Mouse (Mus musculus) regulatory T cell (primary cell): ENCODE measurements around the gene Slc39a2.
"Not testable (repeated sequence)": the region's sequence is repeated elsewhere in the genome, so short reads cannot be mapped to it uniquely, and the experiment has no call there.

Source experiments
- in situ Hi-C: fragments of 300-600 bp; cut with MboI, MseI; formaldehyde crosslinking; loops from one replicate; pipeline ENCODE4 v1.15.1; 2025; ENCODE audit warnings: high pct_unique_total_duplicates

Slc39a2 gene

GRCm38 (mm10) chr14:51902806-51903710, 10.4 kb downstream of the Slc39a2 start:
- in situ Hi-C loops, result no loop called here

GRCm38 (mm10) chr14:51903782-51904181, 11.1 kb downstream of the Slc39a2 start:
- in situ Hi-C loops, result no loop called here

- in situ Hi-C loops, result loop anchor here (5.0 kb wide), 1 partner anchor 103 kb away; no protein-coding TSS in a partner anchor
Observed at GRCm38 (mm10) chr14:51904706-51905105, 12.0 kb downstream of the Slc39a2 start.

- in situ Hi-C loops, result loop anchor here (5.0 kb wide), 1 partner anchor 101 kb away; no protein-coding TSS in a partner anchor
Observed at GRCm38 (mm10) chr14:51906102-51906501, 13.4 kb downstream of the Slc39a2 start.

- in situ Hi-C loops, result no loop called here
Observed at GRCm38 (mm10) chr14:51911301-51911700, 18.6 kb downstream of the Slc39a2 start.

GRCm38 (mm10) chr14:51912391-51913061, 19.8 kb downstream of the Slc39a2 start:
- in situ Hi-C loops, result no loop called here

- in situ Hi-C loops, result no loop called here
Observed at GRCm38 (mm10) chr14:51913062-51913959, 20.6 kb downstream of the Slc39a2 start.

GRCm38 (mm10) chr14:51913960-51914762, 21.5 kb downstream of the Slc39a2 start, which contains the start of gene Ndrg2:
TSS of gene Ndrg2 (minus strand) at chr14:51914158.
- in situ Hi-C loops, result no loop called here

GRCm38 (mm10) chr14:51915030-51915429, 22.3 kb downstream of the Slc39a2 start:
- in situ Hi-C loops, result no loop called here

- in situ Hi-C loops, result no loop called here
Observed at GRCm38 (mm10) chr14:51916539-51916938, 23.9 kb downstream of the Slc39a2 start.

- in situ Hi-C loops, result no loop called here
Observed at GRCm38 (mm10) chr14:51918125-51918524, 25.4 kb downstream of the Slc39a2 start, which contains the start of gene Tppp2. TSS of gene Tppp2 (plus strand) at chr14:51918425.

GRCm38 (mm10) chr14:51918966-51919365, 26.3 kb downstream of the Slc39a2 start:
- in situ Hi-C loops, result no loop called here

GRCm38 (mm10) chr14:51921759-51922570, 29.3 kb downstream of the Slc39a2 start:
- in situ Hi-C loops, result loop anchor here (5.0 kb wide), 1 partner anchor 70 kb away; no protein-coding TSS in a partner anchor

- in situ Hi-C loops, result loop anchor here (5.0 kb wide), 1 partner anchor 70 kb away; no protein-coding TSS in a partner anchor
Observed at GRCm38 (mm10) chr14:51922571-51922865, 29.8 kb downstream of the Slc39a2 start, which contains the start of gene Rnase13. TSS of gene Rnase13 (minus strand) at chr14:51922773.

GRCm38 (mm10) chr14:51922910-51923309, 30.2 kb downstream of the Slc39a2 start:
- in situ Hi-C loops, result loop anchor here (5.0 kb wide), 1 partner anchor 69 kb away; no protein-coding TSS in a partner anchor

- in situ Hi-C loops, result loop anchor here (5.0 kb wide), 1 partner anchor 69 kb away; no protein-coding TSS in a partner anchor
Observed at GRCm38 (mm10) chr14:51923492-51923891, 30.8 kb downstream of the Slc39a2 start.

GRCm38 (mm10) chr14:51926930-51927329, 34.2 kb downstream of the Slc39a2 start:
- in situ Hi-C loops, result not testable (repeated sequence)

- in situ Hi-C loops, result no loop called here
Observed at GRCm38 (mm10) chr14:51929309-51929943, 36.7 kb downstream of the Slc39a2 start.

- in situ Hi-C loops, result no loop called here
Observed at GRCm38 (mm10) chr14:51929968-51930367, 37.3 kb downstream of the Slc39a2 start.
